In genomic region chr3:139083778-139084539, GRCm38 (mm10) we compare ENCODE assay signal across 1 mouse cellular context.
TF ChIP-seq lines count a peak whose summit lies in the region.

No protein-coding gene starts in this region.

TF ChIP-seq in MEL, 35 proteins besides CTCF, POLR2A, EP300 and RAD21 (continued from another document):
- TF ChIP-seq USF2 (IDR thresholded peaks at IDR 0.05; ENCODE audit: borderline replicate concordance in 1 of 2, insufficient read depth in 1 of 2, low read depth in 1 of 2, low read length in 2 of 2) (no peak), BHLHE40 (IDR thresholded peaks at IDR 0.05; ENCODE audit: borderline replicate concordance, low read depth, low read length) (0 out of 2 replicates have a peak, but pooled peaks have one; percentile 25), SMC3 (IDR thresholded peaks at IDR 0.05; ENCODE audit: low read depth, low read length) (no peak)
